Mouse (Mus musculus) bone marrow macrophage, adult 2 months (primary cell): ENCODE measurements around the gene Olfr70.

ENCODE experiments used
- CTCF ChIP-seq: IDR thresholded peaks from 2 replicates; pipeline ENCODE4 v1.5.1; 2012; ENCODE audit warnings: low read depth, mild to moderate bottlenecking, low read length, moderate library complexity
- POLR2A ChIP-seq: IDR thresholded peaks from 2 replicates; pipeline ENCODE4 v1.6.1; 2012; ENCODE audit warnings: mild to moderate bottlenecking, low read depth, low read length, borderline replicate concordance

DNA sequence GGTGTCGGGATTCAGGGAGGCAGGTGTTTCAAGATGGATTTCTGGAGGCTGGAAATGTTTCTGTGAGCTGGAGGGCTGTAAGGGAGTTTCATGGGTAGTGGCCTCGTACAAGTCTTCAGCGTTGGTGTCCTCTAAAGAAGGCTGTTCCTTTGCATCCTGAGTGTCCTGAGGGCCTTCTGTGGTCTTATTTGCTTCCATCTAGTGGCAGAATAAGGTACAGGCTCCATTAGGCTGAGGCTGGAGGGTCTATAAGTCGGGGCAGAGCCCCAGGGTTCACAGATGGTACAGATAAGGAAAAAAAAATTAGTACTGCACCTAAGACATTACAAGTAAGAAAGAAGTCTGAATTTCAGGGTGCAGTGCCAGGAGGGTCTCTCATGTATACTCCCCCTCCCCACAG lies 34.2 kb downstream of the Olfr70 start:
- TF ChIP-seq POLR2A: no peak
- no peak for TF ChIP-seq CTCF
